Mouse (Mus musculus): ENCODE results near the gene Syngr1.

- TF ChIP-seq CTCF (IDR thresholded peaks at IDR 0.05; ENCODE audit: low read depth, low read length) (no peak), GATA1 (IDR thresholded peaks at IDR 0.05; ENCODE audit: borderline replicate concordance, low read length) (no peak), TAL1 (conservative IDR thresholded peaks at IDR 0.05; ENCODE audit: low read depth, low read length) (no peak), POLR2AphosphoS5 (IDR thresholded peaks at IDR 0.05; ENCODE audit: insufficient replicate concordance, low read depth, low read length) (no peak)
These were observed 1.5 kb downstream of the Syngr1 start for GRCm38 (mm10) chr15:80092599-80092998.

Measured in G1E (cell line).